Mouse (Mus musculus) intestine, postnatal 0 days (tissue): ENCODE data around the gene Ppfia1. TPM values are rescaled to one million over a fixed set of nuclear protein-coding genes. Genes with fewer than 3 reads are reported as not detected.

ENCODE experiments used
- ATAC-seq: fragments of 200-750 bp; cut with Nextera tagmentation; 2 replicates; pipeline ENCODE4 v1.8.0; 2017; ENCODE audit warnings: mild to moderate bottlenecking, moderate TSS enrichment, moderate library complexity
- H3K27ac ChIP-seq: fragments of 300-500 bp; sonication (generic); 2 replicates; pipeline ENCODE4 v1.5.1; 2014; ENCODE audit warnings: mild to moderate bottlenecking, low read depth, low read length, moderate library complexity
- H3K27me3 ChIP-seq: fragments of 300-500 bp; sonication (generic); replicated peaks from 2 replicates; pipeline ENCODE4 v1.6.1; 2014; ENCODE audit warnings: low read length, mixed read lengths; ENCODE audit not compliant: control insufficient read depth, insufficient read depth
- H3K36me3 ChIP-seq: fragments of 300-500 bp; sonication (generic); 2 replicates; pipeline ENCODE4 v1.6.1; 2014; ENCODE audit warnings: mild to moderate bottlenecking, moderate library complexity; ENCODE audit not compliant: control insufficient read depth, insufficient read depth
- H3K4me1 ChIP-seq: fragments of 300-500 bp; sonication (generic); replicated peaks from 2 replicates; pipeline ENCODE4 v1.6.1; 2014; ENCODE audit warnings: antibody characterized with exemption, low read length, mixed read lengths; ENCODE audit not compliant: control insufficient read depth, insufficient read depth
- H3K4me2 ChIP-seq: fragments of 300-500 bp; sonication (generic); replicated peaks from 2 replicates; pipeline ENCODE4 v1.6.1; 2014; ENCODE audit warnings: low read depth, mild to moderate bottlenecking, moderate library complexity
- H3K4me3 ChIP-seq: fragments of 300-500 bp; sonication (generic); 2 replicates; pipeline ENCODE4 v1.5.1; 2014; ENCODE audit warnings: low read depth, low read length
- H3K9ac ChIP-seq: fragments of 300-500 bp; sonication (generic); 2 replicates; pipeline ENCODE4 v1.6.1; 2014; ENCODE audit warnings: mild to moderate bottlenecking, low read depth, low read length
- H3K9me3 ChIP-seq: fragments of 300-500 bp; sonication (generic); 2 replicates; pipeline ENCODE4 v1.6.1; 2016; ENCODE audit warnings: mixed run types; ENCODE audit not compliant: control insufficient read depth
- CTCF ChIP-seq: sonication (generic); IDR thresholded peaks from 2 replicates; pipeline ENCODE4 v1.5.1; 2016; ENCODE audit warnings: low read depth, mild to moderate bottlenecking, control low read depth, antibody characterized with exemption, moderate library complexity
- whole genome bisulfite sequencing: fragments of 180-500 bp; shearing (Covaris S2); extraction: QIAGEN DNeasy Blood & Tissue Kit; methylation state at CpG from one replicate; pipeline ENCODE4 v1.1.7; 2014; 5-methylcytosine and 5-hydroxymethylcytosine counted together
- polyA plus RNA-seq: library from polyadenylated mRNA; unstranded; fragments of >200 nt; fragmentation: Nextera tagmentation; extraction: Ambion mirVana; gene quantifications from 2 replicates; pipeline ENCODE4 v1.2.1, GENCODE M21; 2015

The Ppfia1 gene
- polyA plus RNA-seq, 1 experiment from 2014 or later: 15.2 TPM

- WGBS: under 1% methylated on average over 30 of the region's 30 CpGs
- ATAC-seq: peak; percentile 93
- Histone ChIP-seq H3K4me2 (peak within 1 kb of the TSS; percentile 68), H3K27me3 (no peaks in the 10 kb centered on the region), H3K4me1 (0 out of 2 replicates have a peak, but pooled peaks cover 5% of the 10 kb centered on the region), H3K36me3 (peaks cover 2% of the 10 kb centered on the region), H3K9ac (peak within 1 kb of the TSS; percentile 97), H3K9me3 (no peaks in the 10 kb centered on the region), H3K4me3 (peak within 1 kb of the TSS; percentile 93), H3K27ac (peak within 1 kb of the TSS; percentile 94)
- no peak for TF ChIP-seq CTCF
Observed at GRCm38 (mm10) chr7:144470545-144471059, 82.9 kb downstream of the Ppfia1 start, which contains the start of gene Cttn. Cttn (minus strand) TSS chr7:144471009.

- Histone ChIP-seq H3K27me3 (no peaks in the 10 kb centered on the region), H3K9me3 (no peaks in the 10 kb centered on the region), H3K27ac (peak overlapping the region; percentile 94), H3K4me3 (peak overlapping the region; percentile 93), H3K9ac (peak overlapping the region; percentile 97), H3K36me3 (peaks cover 8% of the 10 kb centered on the region), H3K4me1 (0 out of 2 replicates have a peak, but pooled peaks cover 5% of the 10 kb centered on the region), H3K4me2 (peak overlapping the region; percentile 68)
- WGBS: 2% methylated on average over 31 of the region's 31 CpGs
- ATAC-seq: peak; percentile 31
- TF ChIP-seq CTCF: no peak
Observed at GRCm38 (mm10) chr7:144469908-144470544, 83.5 kb downstream of the Ppfia1 start.

GRCm38 (mm10) chr7:144469181-144469641, 84.3 kb downstream of the Ppfia1 start:
- Histone ChIP-seq H3K4me3 (peak overlapping the region; percentile 93), H3K27me3 (no peaks in the 10 kb centered on the region), H3K9me3 (no peaks in the 10 kb centered on the region), H3K36me3 (peaks cover 16% of the 10 kb centered on the region), H3K4me1 (0 out of 2 replicates have a peak, but pooled peaks cover 5% of the 10 kb centered on the region), H3K4me2 (peak overlapping the region; percentile 68), H3K27ac (peak overlapping the region; percentile 94), H3K9ac (peak overlapping the region; percentile 97)
- 0 out of 2 replicates have a peak, but pooled peaks have one; percentile 14 for ATAC-seq
- TF ChIP-seq CTCF: peak; percentile 53
- WGBS: 8% methylated on average over 4 of the region's 4 CpGs

GRCm38 (mm10) chr7:144468741-144469140, 84.8 kb downstream of the Ppfia1 start:
- 50% methylated on average over 5 of the region's 5 CpGs for WGBS
- Histone ChIP-seq H3K9ac (no peak overlapping the region), H3K4me2 (peak overlapping the region; percentile 68), H3K4me3 (no peak overlapping the region), H3K9me3 (no peaks in the 10 kb centered on the region), H3K27ac (peak overlapping the region; percentile 94; the same call in 1 of the 2 replicates), H3K4me1 (0 out of 2 replicates have a peak, but pooled peaks cover 5% of the 10 kb centered on the region), H3K27me3 (no peaks in the 10 kb centered on the region), H3K36me3 (peaks cover 21% of the 10 kb centered on the region)
- ATAC-seq: 0 out of 2 replicates have a peak, but pooled peaks have one; percentile 13
- no peak for TF ChIP-seq CTCF

- Histone ChIP-seq H3K36me3 (peaks cover 83% of the 10 kb centered on the region), H3K4me2 (no peak overlapping the region), H3K9me3 (no peaks in the 10 kb centered on the region), H3K9ac (no peak overlapping the region), H3K27ac (no peak overlapping the region), H3K4me1 (no peaks in the 10 kb centered on the region), H3K27me3 (no peaks in the 10 kb centered on the region), H3K4me3 (no peak overlapping the region)
- TF ChIP-seq CTCF: no peak
- WGBS: 83% methylated on average over 7 of the region's 7 CpGs
- ATAC-seq: no peak
Observed at GRCm38 (mm10) chr7:144462577-144462976, 91.0 kb downstream of the Ppfia1 start.

- no peak for TF ChIP-seq CTCF
- Histone ChIP-seq H3K9ac (no peak overlapping the region), H3K36me3 (peaks cover 95% of the 10 kb centered on the region), H3K4me3 (no peak overlapping the region), H3K27ac (no peak overlapping the region; the same call in 1 of the 2 replicates), H3K4me2 (no peak overlapping the region), H3K9me3 (no peaks in the 10 kb centered on the region), H3K4me1 (no peaks in the 10 kb centered on the region), H3K27me3 (no peaks in the 10 kb centered on the region)
- no peak for ATAC-seq
- WGBS: 89% methylated on average over 6 of the region's 6 CpGs
Observed at GRCm38 (mm10) chr7:144461246-144461902, 92.2 kb downstream of the Ppfia1 start.
